Mouse (Mus musculus): ENCODE measurements around the gene Ifnar2. TPM values are rescaled to one million over a fixed set of nuclear protein-coding genes. Genes with fewer than 3 reads are reported as not detected.

The Ifnar2 gene
- total RNA-seq, 2 experiments from 2014 or later, result 113 to 154 TPM

GRCm38 (mm10) chr16:91356760-91357525, 15.6 kb upstream of the Ifnar2 start:
- ATAC-seq (replicated peaks; ENCODE audit: poor library complexity), result no peak

- ATAC-seq (replicated peaks; ENCODE audit: poor library complexity), result no peak
Measured at GRCm38 (mm10) chr16:91357526-91357900, 15.1 kb upstream of the Ifnar2 start.

GRCm38 (mm10) chr16:91358555-91358954, 14.0 kb upstream of the Ifnar2 start:
- peak; percentile 36 for ATAC-seq (replicated peaks; ENCODE audit: poor library complexity)

DNA sequence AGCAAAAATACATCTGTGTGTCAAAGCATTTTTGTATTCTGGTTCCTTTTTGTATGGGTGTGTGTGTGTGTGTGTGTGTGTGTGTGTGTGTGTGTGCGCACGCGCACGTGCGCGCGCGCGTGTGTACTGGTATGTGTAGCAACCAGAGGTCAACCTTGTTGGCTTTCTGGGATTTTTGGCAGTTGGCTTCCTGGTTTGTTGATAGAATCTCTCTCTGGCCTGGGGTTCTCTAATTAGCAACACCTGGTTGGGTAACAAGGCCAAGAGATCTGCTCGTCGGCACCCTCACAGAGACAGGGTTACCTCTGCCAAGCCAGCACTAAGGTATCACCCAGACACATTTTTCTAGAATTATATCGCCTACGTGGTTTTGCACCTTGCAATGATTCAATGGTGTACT, 13.1 kb upstream of the Ifnar2 start:
- no peak for ATAC-seq (replicated peaks; ENCODE audit: poor library complexity)

DNA sequence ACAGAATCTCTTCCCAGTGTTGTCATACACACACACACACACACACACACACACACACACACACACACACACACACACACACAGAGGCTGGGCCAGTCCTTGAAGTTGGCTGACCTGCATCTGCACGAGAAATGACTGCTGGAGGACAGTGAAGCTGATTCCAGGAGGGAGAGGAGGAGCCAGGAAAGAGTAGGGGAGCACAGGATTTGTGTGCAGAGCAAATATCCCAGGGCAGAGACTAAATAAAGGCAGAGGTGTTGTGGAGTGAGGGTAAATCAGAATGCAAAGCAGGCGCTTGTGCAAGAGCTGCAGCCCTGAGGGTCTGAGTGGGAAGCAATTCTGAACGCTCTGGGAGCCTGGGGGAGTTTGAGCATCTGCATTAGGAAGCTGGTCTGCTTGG, 12.4 kb upstream of the Ifnar2 start:
- no peak for ATAC-seq (replicated peaks; ENCODE audit: poor library complexity)

GRCm38 (mm10) chr16:91362006-91362405, 10.6 kb upstream of the Ifnar2 start:
- ATAC-seq (replicated peaks; ENCODE audit: poor library complexity), result no peak

GRCm38 (mm10) chr16:91362616-91363272, 9.8 kb upstream of the Ifnar2 start:
- ATAC-seq (replicated peaks; ENCODE audit: poor library complexity), result no peak

GRCm38 (mm10) chr16:91363483-91363882, 9.1 kb upstream of the Ifnar2 start:
- ATAC-seq (replicated peaks; ENCODE audit: poor library complexity), result no peak

DNA sequence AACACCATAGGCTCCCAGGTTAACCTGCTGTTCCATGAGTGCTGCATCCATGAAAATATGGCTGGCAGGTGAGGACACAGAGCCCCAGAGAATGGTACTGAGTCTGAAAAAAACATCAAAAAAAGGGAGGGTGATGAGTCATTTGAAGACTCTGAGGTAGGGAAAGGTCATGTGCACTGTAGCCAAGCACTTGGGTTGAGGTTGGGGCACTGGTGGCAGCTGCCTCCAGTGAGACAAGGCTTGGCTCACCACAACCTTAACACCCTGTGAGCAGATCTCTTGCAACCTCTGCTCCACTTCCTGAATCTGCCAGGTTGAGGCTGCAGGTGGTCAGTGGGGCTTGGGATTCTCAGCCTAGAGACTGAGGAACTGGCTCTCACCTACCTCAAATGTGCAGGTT, 6.0 kb upstream of the Ifnar2 start:
- ATAC-seq (replicated peaks; ENCODE audit: poor library complexity), result peak; percentile 89

DNA sequence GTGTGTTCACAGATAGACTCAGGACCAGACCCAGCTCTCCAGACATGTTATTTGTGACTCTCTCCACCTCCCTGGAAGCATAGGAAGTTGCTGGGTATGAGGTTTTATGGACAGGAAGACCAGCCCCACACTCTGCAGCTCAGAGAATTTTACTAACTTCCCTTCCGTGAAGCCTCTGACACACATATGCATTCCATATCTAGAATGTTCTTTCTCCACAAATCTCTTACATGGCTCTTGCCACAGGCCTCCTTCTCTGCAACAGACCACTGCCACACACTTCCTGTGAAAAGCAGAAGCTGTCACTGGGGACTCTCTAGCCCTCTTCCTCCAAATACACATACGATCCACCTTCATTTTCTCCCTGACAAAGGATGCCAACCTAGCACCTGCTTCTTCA, 5.5 kb upstream of the Ifnar2 start:
- ATAC-seq (replicated peaks; ENCODE audit: poor library complexity), result peak; percentile 85

GRCm38 (mm10) chr16:91373473-91374252, 1.1 kb downstream of the Ifnar2 start:
- no peak for ATAC-seq (replicated peaks; ENCODE audit: poor library complexity)

- peak; percentile 27 for ATAC-seq (replicated peaks; ENCODE audit: poor library complexity)
Measured at GRCm38 (mm10) chr16:91374253-91374634, 1.7 kb downstream of the Ifnar2 start.

GRCm38 (mm10) chr16:91376701-91377100, 4.1 kb downstream of the Ifnar2 start:
- no peak for ATAC-seq (replicated peaks; ENCODE audit: poor library complexity)

- no peak for ATAC-seq (replicated peaks; ENCODE audit: poor library complexity)
Measured at GRCm38 (mm10) chr16:91378431-91378986, 5.9 kb downstream of the Ifnar2 start.

DNA sequence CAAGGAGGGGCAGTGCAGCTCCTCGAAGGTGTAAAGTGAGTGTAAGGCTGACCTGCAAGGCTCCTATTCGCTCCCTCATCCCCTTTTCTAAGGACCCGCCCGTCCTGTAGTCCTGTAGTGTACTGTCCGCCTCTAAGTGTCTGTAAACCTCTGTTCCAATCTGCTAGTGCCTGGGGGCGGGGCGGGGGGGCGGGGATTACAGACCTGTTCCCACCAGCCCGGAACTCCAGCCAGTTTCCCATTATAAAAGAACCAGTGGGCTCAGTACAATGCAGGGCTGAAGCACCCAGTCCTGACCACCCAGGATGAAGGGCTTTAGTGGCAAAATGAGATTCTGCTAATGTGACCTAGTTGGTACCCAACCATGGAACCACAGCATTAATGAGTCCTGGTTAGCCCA, 6.4 kb downstream of the Ifnar2 start:
- no peak for ATAC-seq (replicated peaks; ENCODE audit: poor library complexity)

GRCm38 (mm10) chr16:91379412-91379811, 6.8 kb downstream of the Ifnar2 start:
- ATAC-seq (replicated peaks; ENCODE audit: poor library complexity), result no peak

DNA sequence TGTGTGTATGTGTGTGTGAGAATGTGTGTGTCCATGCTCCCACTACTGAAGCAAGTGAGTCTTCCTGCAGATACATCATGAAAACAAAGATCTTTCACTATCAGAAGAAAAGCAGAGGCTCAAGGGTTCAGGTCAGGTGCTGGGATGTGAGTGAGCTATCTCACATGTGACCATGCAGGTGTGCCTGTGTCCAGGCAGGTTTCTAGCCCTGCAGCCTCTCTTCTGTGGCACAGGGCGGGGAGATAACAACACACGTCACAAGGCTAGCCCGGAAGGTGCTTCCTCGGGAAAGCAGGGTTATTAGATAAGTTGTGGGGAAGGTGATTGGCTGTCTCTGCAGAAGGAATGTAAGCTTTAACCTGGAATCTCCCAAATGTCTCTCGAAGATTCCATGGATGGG, 7.6 kb downstream of the Ifnar2 start:
- peak; percentile 81 for ATAC-seq (replicated peaks; ENCODE audit: poor library complexity)

DNA sequence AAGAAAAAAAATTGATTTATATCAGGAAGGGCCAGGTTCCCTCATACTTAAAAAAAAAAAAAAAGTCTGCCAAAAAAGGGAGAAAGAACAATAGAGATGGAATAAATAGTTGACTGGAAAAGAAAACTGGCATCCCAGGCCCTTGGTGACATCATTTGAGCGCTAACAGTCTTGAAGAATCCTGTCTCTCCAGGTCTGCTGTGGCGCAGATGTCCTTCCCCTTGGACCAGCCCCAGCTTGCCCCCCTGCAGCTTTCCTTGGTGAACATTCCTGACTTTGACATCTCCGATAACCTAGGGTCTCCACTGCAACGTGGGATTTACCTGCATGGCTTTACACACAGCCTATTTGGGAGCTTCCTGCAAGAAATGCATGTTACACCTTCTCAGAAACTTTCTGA, 9.0 kb downstream of the Ifnar2 start:
- no peak for ATAC-seq (replicated peaks; ENCODE audit: poor library complexity)

DNA sequence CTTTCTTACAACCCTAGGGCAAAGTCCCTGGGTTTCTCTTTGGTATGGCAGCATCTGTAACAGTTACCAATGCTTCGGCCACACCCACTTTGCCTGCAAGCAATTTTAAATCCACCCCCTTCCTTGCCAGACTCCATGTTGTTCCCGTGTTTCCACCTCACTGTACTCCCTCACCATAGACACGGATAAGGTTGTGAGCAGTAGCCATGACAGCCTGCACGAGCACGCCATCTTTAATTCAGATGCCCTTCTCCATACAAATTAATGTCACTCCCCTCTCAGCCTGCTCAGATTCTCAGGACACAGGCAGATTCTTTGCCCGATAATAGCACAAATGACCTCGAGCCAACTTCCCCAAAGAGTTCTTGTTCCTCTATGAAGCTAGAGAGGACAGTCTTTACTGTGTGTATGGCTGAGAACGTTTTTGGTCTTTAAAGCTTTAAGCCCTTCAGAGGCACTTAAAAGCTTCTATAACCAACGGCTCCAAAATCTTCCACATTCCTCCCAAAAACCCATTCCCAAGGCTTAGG, 9.7 kb downstream of the Ifnar2 start:
- 0 out of 2 replicates have a peak, but pooled peaks have one; percentile 13 for ATAC-seq (replicated peaks; ENCODE audit: poor library complexity)

DNA sequence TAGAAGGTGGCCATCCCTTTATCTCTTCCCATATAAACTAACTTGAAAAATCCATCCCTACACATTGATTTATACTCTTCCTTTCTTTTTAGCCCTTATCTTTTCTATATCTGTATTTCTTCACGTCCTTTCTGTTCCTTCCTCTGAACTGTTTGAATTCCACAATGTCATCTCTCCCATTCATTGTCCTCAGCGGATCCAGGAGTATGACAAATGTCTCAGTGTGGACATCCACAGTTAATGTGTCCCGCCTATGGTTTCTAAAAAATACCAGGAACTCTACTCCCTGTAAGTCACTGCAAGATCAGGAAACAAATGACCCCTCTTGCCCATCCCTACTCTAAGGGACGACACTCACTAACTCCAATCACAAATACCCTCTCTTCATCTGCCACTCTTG, 11.6 kb downstream of the Ifnar2 start:
- no peak for ATAC-seq (replicated peaks; ENCODE audit: poor library complexity)

- ATAC-seq (replicated peaks; ENCODE audit: poor library complexity), result no peak
Measured at GRCm38 (mm10) chr16:91385621-91386020, 13.0 kb downstream of the Ifnar2 start.

All from megakaryocyte progenitor cell, adult 5-6 weeks (primary cell).